Mouse (Mus musculus): ENCODE measurements around the gene Pramef6. TPM values are rescaled to one million over a fixed set of nuclear protein-coding genes. Genes with fewer than 3 reads are reported as not detected.
"Not testable (repeated sequence)": the region's sequence is repeated elsewhere in the genome, so short reads cannot be mapped to it uniquely, and the experiment has no call there.

Gene Pramef6
- not detected in 2 replicates for polyA plus RNA-seq (2015; fragmentation: Nextera tagmentation; extraction: Ambion mirVana)

GRCm38 (mm10) chr4:143900280-143900679 is at the start of gene Pramef6:
Gene Pramef6 (minus strand): TSS chr4:143900380.
- ATAC-seq (ENCODE audit: insufficient read depth); H3K9me3 ChIP-seq (replicated peaks); H3K27me3 ChIP-seq; H3K36me3 ChIP-seq (replicated peaks); H3K9ac ChIP-seq; H3K27ac ChIP-seq (replicated peaks); H3K4me1 ChIP-seq (replicated peaks); H3K4me3 ChIP-seq (replicated peaks); H3K4me2 ChIP-seq: not testable (repeated sequence)
- WGBS (ENCODE audit: insufficient replicate concordance): 59% methylated on average over 1 of the region's 1 CpGs

GRCm38 (mm10) chr4:143894406-143894805 is 5.8 kb downstream of the Pramef6 start:
- not testable (repeated sequence) for H3K27me3 ChIP-seq; H3K36me3 ChIP-seq (replicated peaks); ATAC-seq (ENCODE audit: insufficient read depth); H3K4me2 ChIP-seq; H3K4me3 ChIP-seq (replicated peaks); H3K9me3 ChIP-seq (replicated peaks); H3K27ac ChIP-seq (replicated peaks); H3K9ac ChIP-seq; H3K4me1 ChIP-seq (replicated peaks)
- 55% methylated on average over 3 of the region's 3 CpGs for WGBS (ENCODE audit: insufficient replicate concordance)

GRCm38 (mm10) chr4:143882371-143882770 is 17.8 kb downstream of the Pramef6 start:
- H3K9ac ChIP-seq; H3K27ac ChIP-seq (replicated peaks); H3K4me3 ChIP-seq (replicated peaks); H3K27me3 ChIP-seq; H3K36me3 ChIP-seq (replicated peaks); H3K4me2 ChIP-seq; ATAC-seq (ENCODE audit: insufficient read depth); H3K4me1 ChIP-seq (replicated peaks); H3K9me3 ChIP-seq (replicated peaks): not testable (repeated sequence)
- WGBS (ENCODE audit: insufficient replicate concordance): 53% methylated on average over 1 of the region's 1 CpGs

- not testable (repeated sequence) for H3K36me3 ChIP-seq (replicated peaks); H3K9ac ChIP-seq; H3K9me3 ChIP-seq (replicated peaks); H3K27ac ChIP-seq (replicated peaks); H3K4me2 ChIP-seq; ATAC-seq (ENCODE audit: insufficient read depth); H3K4me1 ChIP-seq (replicated peaks); H3K4me3 ChIP-seq (replicated peaks); H3K27me3 ChIP-seq
Observed at GRCm38 (mm10) chr4:143846197-143846596, 54.0 kb downstream of the Pramef6 start, which contains the start of gene Gm13103. Gene Gm13103 (plus strand): TSS chr4:143846497.

Other genes with a start within 250 kb of the Pramef6 start
- not detected in 2 replicates for gene Gm13088, start 243.1 kb downstream of the Pramef6 start, polyA plus RNA-seq (2015; fragmentation: Nextera tagmentation; extraction: Ambion mirVana)
- not detected in 2 replicates for gene Gm13089, start 197.7 kb downstream of the Pramef6 start, polyA plus RNA-seq (2015; fragmentation: Nextera tagmentation; extraction: Ambion mirVana)
- gene Gm13078, start 180.9 kb downstream of the Pramef6 start, polyA plus RNA-seq (2015; fragmentation: Nextera tagmentation; extraction: Ambion mirVana): not detected in 2 replicates
- not detected in 2 replicates for gene Gm13023, start 111.0 kb downstream of the Pramef6 start, polyA plus RNA-seq (2015; fragmentation: Nextera tagmentation; extraction: Ambion mirVana)
- not detected in 2 replicates for gene Gm13084, start 84.3 kb downstream of the Pramef6 start, polyA plus RNA-seq (2015; fragmentation: Nextera tagmentation; extraction: Ambion mirVana)
- gene Gm13103, start 53.9 kb downstream of the Pramef6 start, polyA plus RNA-seq (2015; fragmentation: Nextera tagmentation; extraction: Ambion mirVana): not detected in 2 replicates
- not detected in 2 replicates for gene Pramef25, start 50.6 kb upstream of the Pramef6 start, polyA plus RNA-seq (2015; fragmentation: Nextera tagmentation; extraction: Ambion mirVana)
- gene Gm13101, start 66.6 kb upstream of the Pramef6 start, polyA plus RNA-seq (2015; fragmentation: Nextera tagmentation; extraction: Ambion mirVana): not detected in 2 replicates
- gene Pramef17, start 94.0 kb upstream of the Pramef6 start, polyA plus RNA-seq (2015; fragmentation: Nextera tagmentation; extraction: Ambion mirVana): not detected in 2 replicates
- gene Pramel4, start 158.7 kb upstream of the Pramef6 start, polyA plus RNA-seq (2015; fragmentation: Nextera tagmentation; extraction: Ambion mirVana): not detected in 2 replicates
- not detected in 2 replicates for gene Gm13102, start 206.1 kb upstream of the Pramef6 start, polyA plus RNA-seq (2015; fragmentation: Nextera tagmentation; extraction: Ambion mirVana)